Mouse (Mus musculus): ENCODE measurements at regions not wholly inside any gene's neighbourhood (a gene's known extent, or its start where the extent isn't known, plus 50 kb on each side); places are given as distances from the start of the nearest gene placed in this dataset.
A peak's percentile ranks its signal among the peaks of the same experiment; 100 is the strongest.

DNA sequence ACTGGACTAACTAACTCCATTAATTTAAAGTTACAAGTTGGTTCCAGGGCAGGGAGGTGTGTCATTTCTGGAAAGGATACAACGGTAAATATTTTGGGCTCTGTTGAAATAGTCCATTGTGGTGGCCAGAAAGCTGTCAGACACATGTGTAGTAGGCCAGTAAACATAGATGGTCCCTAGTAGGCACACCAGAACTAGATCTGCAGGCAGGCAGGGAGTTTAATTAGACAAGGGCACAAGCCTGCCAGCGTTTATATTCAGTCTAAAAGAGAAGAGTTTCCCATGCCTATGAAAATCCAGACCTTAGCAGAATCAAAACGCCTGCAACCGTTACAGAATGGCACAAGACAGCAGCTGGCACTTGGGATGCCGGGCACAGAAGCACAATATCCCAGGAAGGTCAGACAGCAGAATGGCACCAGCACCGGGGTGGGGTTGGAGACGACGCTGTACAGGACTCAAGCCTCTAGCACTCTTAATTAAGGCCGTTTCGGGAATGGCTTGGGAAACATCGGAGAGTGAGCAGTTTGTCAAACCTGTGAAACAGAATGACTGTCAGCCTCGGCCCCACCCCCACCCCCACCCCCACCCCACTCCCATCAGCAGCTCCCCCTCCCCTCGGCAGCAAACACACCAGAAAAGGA lies 156.4 kb downstream of the Psat1 start:
- H3K27ac ChIP-seq (ENCODE audit: low read depth, low read length), result no peak overlapping the region
- no peak overlapping the region; the same call in 1 of the 2 replicates for H3K4me3 ChIP-seq (ENCODE audit: low read depth, low read length)
- H3K4me2 ChIP-seq (ENCODE audit: low read depth, low read length, severe bottlenecking), result peak overlapping the region; percentile 22; the same call in 1 of the 2 replicates
- H3K36me3 ChIP-seq (ENCODE audit: control insufficient read depth, insufficient read depth, low read length), result no peaks in the 10 kb centered on the region
- 28% methylated on average over 13 of the region's 13 CpGs for WGBS
- H3K9ac ChIP-seq (ENCODE audit: low read length), result no peak overlapping the region
- DNase-seq (ENCODE audit: low spot score), result no peak
- ATAC-seq (replicated peaks; ENCODE audit: low FRiP score), result peak; percentile 24; the same call in 1 of the 2 replicates
- H3K4me1 ChIP-seq (replicated peaks; ENCODE audit: control insufficient read depth, insufficient read depth, low read length), result peaks cover 5% of the 10 kb centered on the region; the same call in 1 of the 2 replicates
- no peaks in the 10 kb centered on the region; the same call in 1 of the 2 replicates for H3K9me3 ChIP-seq (ENCODE audit: control insufficient read depth, low read length)
- H3K27me3 ChIP-seq (ENCODE audit: control insufficient read depth, insufficient read depth, low read length), result no peaks in the 10 kb centered on the region

DNA sequence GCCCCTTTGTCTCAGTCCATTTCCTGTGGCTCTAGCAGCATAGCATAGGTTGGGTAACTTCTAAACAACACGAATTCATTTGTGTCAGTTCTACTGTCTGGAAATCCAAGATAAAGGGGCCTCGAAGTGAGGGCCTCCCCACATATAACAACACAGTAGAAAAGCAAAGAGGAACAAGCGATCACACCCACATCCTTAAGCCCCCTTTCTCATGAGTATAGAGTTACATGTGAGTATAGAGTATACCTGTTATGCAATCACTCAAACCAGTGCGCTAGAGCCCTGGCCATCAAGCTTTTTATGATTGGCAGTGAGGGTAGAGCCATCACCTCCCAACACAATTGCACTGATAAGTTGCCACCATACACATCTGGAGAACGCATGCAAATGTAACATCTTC lies 157.4 kb downstream of the Psat1 start:
- no peaks in the 10 kb centered on the region for H3K27me3 ChIP-seq (ENCODE audit: control insufficient read depth, insufficient read depth, low read length)
- H3K27ac ChIP-seq (ENCODE audit: low read depth, low read length), result no peak overlapping the region
- no peak overlapping the region for H3K4me2 ChIP-seq (ENCODE audit: low read depth, low read length, severe bottlenecking)
- H3K9me3 ChIP-seq (ENCODE audit: control insufficient read depth, low read length), result no peaks in the 10 kb centered on the region; the same call in 1 of the 2 replicates
- WGBS, result 84% methylated on average over 5 of the region's 5 CpGs
- H3K9ac ChIP-seq (ENCODE audit: low read length), result no peak overlapping the region
- DNase-seq (ENCODE audit: low spot score), result no peak
- H3K36me3 ChIP-seq (ENCODE audit: control insufficient read depth, insufficient read depth, low read length), result no peaks in the 10 kb centered on the region
- peaks cover 11% of the 10 kb centered on the region; the same call in 1 of the 2 replicates for H3K4me1 ChIP-seq (replicated peaks; ENCODE audit: control insufficient read depth, insufficient read depth, low read length)
- ATAC-seq (replicated peaks; ENCODE audit: low FRiP score), result no peak
- no peak overlapping the region for H3K4me3 ChIP-seq (ENCODE audit: low read depth, low read length)

GRCm38 (mm10) chr19:15784644-15785043 lies 162.5 kb downstream of the Psat1 start:
- peaks cover 6% of the 10 kb centered on the region; the same call in 1 of the 2 replicates for H3K4me1 ChIP-seq (replicated peaks; ENCODE audit: control insufficient read depth, insufficient read depth, low read length)
- WGBS, result 36% methylated on average over 4 of the region's 4 CpGs
- DNase-seq (ENCODE audit: low spot score), result no peak
- no peak overlapping the region for H3K9ac ChIP-seq (ENCODE audit: low read length)
- H3K4me3 ChIP-seq (ENCODE audit: low read depth, low read length), result no peak overlapping the region
- H3K9me3 ChIP-seq (ENCODE audit: control insufficient read depth, low read length), result no peaks in the 10 kb centered on the region; the same call in 1 of the 2 replicates
- H3K4me2 ChIP-seq (ENCODE audit: low read depth, low read length, severe bottlenecking), result no peak overlapping the region
- ATAC-seq (replicated peaks; ENCODE audit: low FRiP score), result no peak
- H3K27ac ChIP-seq (ENCODE audit: low read depth, low read length), result no peak overlapping the region
- no peaks in the 10 kb centered on the region for H3K27me3 ChIP-seq (ENCODE audit: control insufficient read depth, insufficient read depth, low read length)
- no peaks in the 10 kb centered on the region for H3K36me3 ChIP-seq (ENCODE audit: control insufficient read depth, insufficient read depth, low read length)

GRCm38 (mm10) chr19:15769651-15770050 lies 177.5 kb downstream of the Psat1 start:
- Histone ChIP-seq H3K9me3 (ENCODE audit: control insufficient read depth, low read length) (no peaks in the 10 kb centered on the region), H3K27me3 (ENCODE audit: control insufficient read depth, insufficient read depth, low read length) (no peaks in the 10 kb centered on the region), H3K36me3 (ENCODE audit: control insufficient read depth, insufficient read depth, low read length) (no peaks in the 10 kb centered on the region), H3K9ac (ENCODE audit: low read length) (no peak overlapping the region), H3K4me1 (replicated peaks; ENCODE audit: control insufficient read depth, insufficient read depth, low read length) (no peaks in the 10 kb centered on the region), H3K4me3 (ENCODE audit: low read depth, low read length) (no peak overlapping the region), H3K27ac (ENCODE audit: low read depth, low read length) (no peak overlapping the region), H3K4me2 (ENCODE audit: low read depth, low read length, severe bottlenecking) (no peak overlapping the region)
- 86% methylated on average over 4 of the region's 4 CpGs for WGBS
- ATAC-seq (replicated peaks; ENCODE audit: low FRiP score) (no peak), DNase-seq (ENCODE audit: low spot score) (no peak)

DNA sequence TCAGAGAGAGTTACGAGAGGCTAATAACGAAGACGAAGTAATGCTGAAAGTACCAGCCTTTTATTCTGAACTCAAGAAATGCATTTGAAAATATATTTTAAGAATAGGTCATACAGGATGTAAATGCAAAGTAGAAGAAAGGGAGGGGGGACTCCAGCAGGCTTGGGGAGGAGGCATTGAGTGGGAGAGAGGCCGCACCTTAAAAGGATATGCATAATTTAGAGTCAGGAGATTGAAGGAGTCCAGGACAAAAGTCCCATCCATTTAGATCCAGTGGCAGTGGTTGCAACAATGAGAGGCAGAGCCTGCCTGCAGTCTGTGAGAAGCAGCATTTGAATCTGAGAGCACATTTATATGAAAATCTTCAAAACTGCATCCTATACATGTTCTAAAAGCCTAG lies 186.1 kb downstream of the Psat1 start:
- Histone ChIP-seq H3K9me3 (ENCODE audit: control insufficient read depth, low read length) (no peaks in the 10 kb centered on the region), H3K9ac (ENCODE audit: low read length) (no peak overlapping the region), H3K27ac (ENCODE audit: low read depth, low read length) (no peak overlapping the region), H3K4me1 (replicated peaks; ENCODE audit: control insufficient read depth, insufficient read depth, low read length) (no peaks in the 10 kb centered on the region), H3K4me3 (ENCODE audit: low read depth, low read length) (no peak overlapping the region), H3K27me3 (ENCODE audit: control insufficient read depth, insufficient read depth, low read length) (no peaks in the 10 kb centered on the region), H3K36me3 (ENCODE audit: control insufficient read depth, insufficient read depth, low read length) (no peaks in the 10 kb centered on the region), H3K4me2 (ENCODE audit: low read depth, low read length, severe bottlenecking) (no peak overlapping the region)
- WGBS, result 73% methylated on average over 4 of the region's 4 CpGs
- ATAC-seq (replicated peaks; ENCODE audit: low FRiP score) (no peak), DNase-seq (ENCODE audit: low spot score) (no peak)

DNA sequence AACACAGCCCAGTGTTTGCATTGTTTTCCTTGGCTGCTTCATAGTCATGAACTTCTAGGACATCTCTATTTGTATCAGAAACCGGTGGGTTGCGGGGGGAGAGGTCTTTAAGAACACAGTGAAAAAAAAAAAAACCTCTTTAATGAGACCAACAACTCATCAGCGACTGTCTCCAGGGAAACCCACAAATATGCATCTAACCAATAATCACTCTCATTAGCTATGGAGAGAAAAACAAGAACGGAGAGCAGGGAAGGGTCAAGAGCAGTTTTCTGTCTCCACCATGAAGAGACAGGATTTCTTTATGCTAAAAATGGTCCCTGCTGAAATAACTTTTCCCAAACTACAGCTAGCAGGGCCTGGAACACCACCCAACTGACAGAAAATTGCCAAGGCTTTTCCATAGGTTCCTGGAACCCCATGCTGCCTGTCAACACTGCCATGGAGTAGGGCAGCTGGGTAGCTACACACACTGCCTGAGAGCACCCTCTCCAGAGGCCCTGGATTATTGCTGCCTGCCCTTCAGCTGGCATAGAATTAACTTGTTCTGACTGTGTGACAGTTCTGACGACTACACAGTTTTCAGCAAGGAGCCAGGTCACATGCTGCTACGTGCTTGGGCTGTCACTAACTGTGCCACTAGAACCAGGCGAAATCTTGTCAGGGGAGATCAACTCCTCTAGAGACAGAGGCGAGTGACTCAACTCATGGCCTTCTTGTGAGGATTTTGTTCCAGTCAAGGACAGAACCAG lies 201.9 kb downstream of the Psat1 start:
- H3K9me3 ChIP-seq (ENCODE audit: control insufficient read depth, low read length), result no peaks in the 10 kb centered on the region
- DNase-seq (ENCODE audit: low spot score), result peak; percentile 57
- no peak overlapping the region for H3K4me3 ChIP-seq (ENCODE audit: low read depth, low read length)
- 41% methylated on average over 8 of the region's 8 CpGs for WGBS
- H3K36me3 ChIP-seq (ENCODE audit: control insufficient read depth, insufficient read depth, low read length), result no peaks in the 10 kb centered on the region
- H3K27me3 ChIP-seq (ENCODE audit: control insufficient read depth, insufficient read depth, low read length), result no peaks in the 10 kb centered on the region
- H3K27ac ChIP-seq (ENCODE audit: low read depth, low read length), result no peak overlapping the region
- H3K4me2 ChIP-seq (ENCODE audit: low read depth, low read length, severe bottlenecking), result no peak overlapping the region; the same call in 1 of the 2 replicates
- no peaks in the 10 kb centered on the region for H3K4me1 ChIP-seq (replicated peaks; ENCODE audit: control insufficient read depth, insufficient read depth, low read length)
- peak; percentile 69 for ATAC-seq (replicated peaks; ENCODE audit: low FRiP score)
- H3K9ac ChIP-seq (ENCODE audit: low read length), result no peak overlapping the region

- Histone ChIP-seq H3K27ac (ENCODE audit: low read depth, low read length) (no peak overlapping the region), H3K9me3 (ENCODE audit: control insufficient read depth, low read length) (no peaks in the 10 kb centered on the region), H3K4me1 (replicated peaks; ENCODE audit: control insufficient read depth, insufficient read depth, low read length) (no peaks in the 10 kb centered on the region), H3K4me2 (ENCODE audit: low read depth, low read length, severe bottlenecking) (no peak overlapping the region), H3K9ac (ENCODE audit: low read length) (no peak overlapping the region), H3K4me3 (ENCODE audit: low read depth, low read length) (no peak overlapping the region), H3K27me3 (ENCODE audit: control insufficient read depth, insufficient read depth, low read length) (no peaks in the 10 kb centered on the region), H3K36me3 (ENCODE audit: control insufficient read depth, insufficient read depth, low read length) (no peaks in the 10 kb centered on the region)
- DNase-seq (ENCODE audit: low spot score) (no peak), ATAC-seq (replicated peaks; ENCODE audit: low FRiP score) (no peak)
- WGBS, result 85% methylated on average over 2 of the region's 2 CpGs
These were observed 210.9 kb downstream of the Psat1 start for GRCm38 (mm10) chr19:15736200-15736599.

GRCm38 (mm10) chr19:15726785-15727406 lies 220.2 kb downstream of the Psat1 start:
- Histone ChIP-seq H3K27ac (ENCODE audit: low read depth, low read length) (no peak overlapping the region), H3K27me3 (ENCODE audit: control insufficient read depth, insufficient read depth, low read length) (no peaks in the 10 kb centered on the region)
- WGBS, result 25% methylated on average over 13 of the region's 13 CpGs

More at GRCm38 (mm10) chr19:15726785-15727406, 220.2 kb downstream of the Psat1 start:
- no peaks in the 10 kb centered on the region for H3K9me3 ChIP-seq (ENCODE audit: control insufficient read depth, low read length)
- H3K9ac ChIP-seq (ENCODE audit: low read length), result no peak overlapping the region
- ATAC-seq (replicated peaks; ENCODE audit: low FRiP score) (peak; percentile 73; the same call in 1 of the 2 replicates), DNase-seq (ENCODE audit: low spot score) (peak; percentile 61)
- no peak overlapping the region for H3K4me3 ChIP-seq (ENCODE audit: low read depth, low read length)
- no peak overlapping the region for H3K4me2 ChIP-seq (ENCODE audit: low read depth, low read length, severe bottlenecking)
- H3K4me1 ChIP-seq (replicated peaks; ENCODE audit: control insufficient read depth, insufficient read depth, low read length), result peaks cover 3% of the 10 kb centered on the region; the same call in 1 of the 2 replicates
- no peaks in the 10 kb centered on the region for H3K36me3 ChIP-seq (ENCODE audit: control insufficient read depth, insufficient read depth, low read length)

All from forebrain, embryonic 11.5 days (tissue).